ENCODE assay signal across 8 mouse cellular contexts in genomic region chr13:43480957-43481858, GRCm38 (mm10). TPM values are rescaled to one million over a fixed set of nuclear protein-coding genes. Genes with fewer than 3 reads are reported as not detected.
DNase-seq lines count a peak whose midpoint lies in the region; ATAC-seq and TF ChIP-seq lines count a peak whose summit lies in the region.

Gene Ranbp9 (minus strand): TSS chr13:43481282.

- H3K27me3 ChIP-seq in C2C12 (ENCODE audit: control insufficient read depth, insufficient read depth, insufficient read length): no peaks in the 10 kb centered on the region
- H3K27me3 ChIP-seq in erythroblast, embryonic 14.5 days (ENCODE audit: control insufficient read depth): peaks cover 3% of the 10 kb centered on the region
- no peaks in the 10 kb centered on the region for H3K27me3 ChIP-seq in heart, embryonic 12.5 days (replicated peaks)
- H3K27me3 ChIP-seq in kidney, embryonic 16.5 days (ENCODE audit: insufficient read depth, low read length): no peaks in the 10 kb centered on the region

- H3K4me2 ChIP-seq in heart, embryonic 12.5 days: peak within 1 kb of the TSS; percentile 85
- H3K4me2 ChIP-seq in kidney, embryonic 16.5 days (replicated peaks; ENCODE audit: low read depth, low read length): peak within 1 kb of the TSS; percentile 74

- H3K9me3 ChIP-seq in erythroblast, embryonic 14.5 days (ENCODE audit: control insufficient read depth, low read length): no peaks in the 10 kb centered on the region
- no peaks in the 10 kb centered on the region for H3K9me3 ChIP-seq in heart, embryonic 12.5 days (replicated peaks)
- H3K9me3 ChIP-seq in kidney, embryonic 16.5 days (ENCODE audit: low read length): no peaks in the 10 kb centered on the region

- peak within 1 kb of the TSS; percentile 91 for H3ac ChIP-seq in C2C12 (ENCODE audit: control insufficient read depth, insufficient read length, low read depth)

- peak; percentile 37 for TF ChIP-seq CTCF in C2C12 (IDR thresholded peaks at IDR 0.05; ENCODE audit: control insufficient read depth, insufficient read depth, insufficient read length)

- WGBS in heart, embryonic 12.5 days: 1% methylated on average over 121 of the region's 132 CpGs
- under 1% methylated on average over 90 of the region's 132 CpGs for WGBS in kidney, embryonic 16.5 days

- peak within 1 kb of the TSS; percentile 100 for H3K9ac ChIP-seq in heart, embryonic 12.5 days
- H3K9ac ChIP-seq in kidney, embryonic 16.5 days (replicated peaks; ENCODE audit: low read length): peak within 1 kb of the TSS; percentile 98

- DNase-seq in brain, adult 2 months (ENCODE audit: low read depth, low spot score): peak; percentile 88
- peak; percentile 83 for DNase-seq in liver
- DNase-seq in spleen, postnatal 36 days (ENCODE audit: low spot score in 2 of 2): peak; percentile 75 to 79

- H3K79me2 ChIP-seq in C2C12 (ENCODE audit: control insufficient read depth, insufficient read depth): peaks cover 46% of the 10 kb centered on the region

- no peaks in the 10 kb centered on the region for H3K36me3 ChIP-seq in C2C12 (ENCODE audit: control insufficient read depth, insufficient read depth)
- H3K36me3 ChIP-seq in erythroblast, embryonic 14.5 days (ENCODE audit: control insufficient read depth): peaks cover 5% of the 10 kb centered on the region
- no peaks in the 10 kb centered on the region for H3K36me3 ChIP-seq in heart, embryonic 12.5 days
- no peaks in the 10 kb centered on the region for H3K36me3 ChIP-seq in kidney, embryonic 16.5 days (ENCODE audit: insufficient read depth, low read length)

- peak within 1 kb of the TSS; percentile 100 for H3K27ac ChIP-seq in heart, embryonic 12.5 days (ENCODE audit: poor library complexity, severe bottlenecking)
- peak within 1 kb of the TSS; percentile 99 for H3K27ac ChIP-seq in kidney, embryonic 16.5 days (ENCODE audit: low read length)

- peak within 1 kb of the TSS; percentile 65 for H3K4me3 ChIP-seq in C2C12 (ENCODE audit: insufficient read depth, poor library complexity, severe bottlenecking)
- H3K4me3 ChIP-seq in erythroblast, embryonic 14.5 days (replicated peaks): peak within 1 kb of the TSS; percentile 92
- peak within 1 kb of the TSS; percentile 100 for H3K4me3 ChIP-seq in heart, embryonic 12.5 days
- H3K4me3 ChIP-seq in kidney, embryonic 16.5 days (ENCODE audit: low read length): peak within 1 kb of the TSS; percentile 99

- H3K79me3 ChIP-seq in C2C12 (ENCODE audit: low read depth): peaks cover 41% of the 10 kb centered on the region

- peak; percentile 89 for ATAC-seq in heart, embryonic 12.5 days (ENCODE audit: insufficient number of reproducible peaks, low FRiP score)
- peak; percentile 91 for ATAC-seq in kidney, embryonic 16.5 days (ENCODE audit: low FRiP score, low TSS enrichment)
- 0 out of 2 replicates have a peak, but pooled peaks have one; percentile 21 for ATAC-seq in monocyte, adult 5-6 weeks (replicated peaks; ENCODE audit: insufficient number of reproducible peaks, low FRiP score, low TSS enrichment, poor library complexity, severe bottlenecking)

- H3K4me1 ChIP-seq in erythroblast, embryonic 14.5 days (ENCODE audit: control insufficient read depth): peaks cover 35% of the 10 kb centered on the region
- peaks cover 22% of the 10 kb centered on the region for H3K4me1 ChIP-seq in heart, embryonic 12.5 days (replicated peaks)
- peaks cover 27% of the 10 kb centered on the region for H3K4me1 ChIP-seq in kidney, embryonic 16.5 days (ENCODE audit: insufficient read depth, low read length)

TF ChIP-seq in C2C12, 6 proteins besides CTCF, POLR2A, EP300 and RAD21:
- no peak for TF ChIP-seq USF1 (IDR thresholded peaks at IDR 0.05; ENCODE audit: low read depth)
- TF ChIP-seq CEBPB (IDR thresholded peaks at IDR 0.05; ENCODE audit: low read depth): no peak
- no peak for TF ChIP-seq MYOG (IDR thresholded peaks at IDR 0.05; ENCODE audit: control insufficient read depth, extremely low read depth, insufficient read length)
- TF ChIP-seq MYOD1 (IDR thresholded peaks at IDR 0.05; ENCODE audit: control insufficient read depth, insufficient read length, low read depth): no peak
- TF ChIP-seq FOSL1 (IDR thresholded peaks at IDR 0.05; ENCODE audit: insufficient read depth, low read length, poor library complexity, severe bottlenecking): no peak
- TF ChIP-seq MAX (IDR thresholded peaks at IDR 0.05): no peak

RNA-seq across cellular contexts. Expression of gene Ranbp9, which starts in this region (rescaled TPM):
- 17.6 TPM for polyA plus RNA-seq in C2C12 (2012; fragmentation: generic; extraction: Trizol)
- polyA plus RNA-seq in erythroblast, embryonic 14.5 days (2012): 2.1 and 2.7 TPM in 2 replicates
- polyA plus RNA-seq in heart, embryonic 12.5 days (2016; fragmentation: Nextera tagmentation; extraction: Ambion mirVana): 6.8 and 8.6 TPM in 2 replicates
- 8.4 and 9.1 TPM in 2 replicates for polyA plus RNA-seq in kidney, embryonic 16.5 days (2015; fragmentation: Nextera tagmentation; extraction: Ambion mirVana)
- 109 to 144 TPM (median 117 TPM) in 3 replicates for total RNA-seq in monocyte, adult 5-6 weeks (2017)

Comparison
In these comparisons a context has a peak if more than half of its experiments do, and no peak if none do; other contexts are left out.
1. Peak in every context shown above with its lines: DNase-seq, ATAC-seq, H3K4me3 ChIP-seq and H3K27ac ChIP-seq.
2. ATAC-seq: peak in every context shown above with its lines; median percentile 91 in kidney, embryonic 16.5 days; 89 in heart, embryonic 12.5 days; 21 in monocyte, adult 5-6 weeks.